Mouse (Mus musculus): Measurements from ENCODE around the gene Rhox4a.
"Not testable (repeated sequence)": the region's sequence is repeated elsewhere in the genome, so short reads cannot be mapped to it uniquely, and the experiment has no call there.

Gene Rhox4a

GRCm38 (mm10) chrX:37265038-37265437 is at the start of gene Rhox4a:
Gene Rhox4a, plus strand, starts transcription at chrX:37265338.
- not testable (repeated sequence) for DNase-seq

- DNase-seq, result not testable (repeated sequence)
These were observed 43.0 kb upstream of the Rhox4a start, which contains the start of gene Rhox1 for GRCm38 (mm10) chrX:37222158-37222557. Gene Rhox1, minus strand, starts transcription at chrX:37222258.

- DNase-seq, result not testable (repeated sequence)
These were observed 20.5 kb upstream of the Rhox4a start, which contains the start of gene Rhox2a for GRCm38 (mm10) chrX:37244676-37245075. Gene Rhox2a, plus strand, starts transcription at chrX:37244976.

- DNase-seq, result not testable (repeated sequence)
These were observed 15.5 kb upstream of the Rhox4a start, which contains the start of gene Rhox3a for GRCm38 (mm10) chrX:37249619-37250018. Gene Rhox3a, plus strand, starts transcription at chrX:37249919.
